Mouse (Mus musculus): Measurements from ENCODE around the gene Myo1f.
A peak's percentile ranks its signal among the peaks of the same experiment; 100 is the strongest.

Gene Myo1f

GRCm38 (mm10) chr17:33555223-33555855 lies at the start of gene Myo1f:
TSS of gene Myo1f (plus strand) at chr17:33555707.
- peak; percentile 44 to 59 for DNase-seq

DNA sequence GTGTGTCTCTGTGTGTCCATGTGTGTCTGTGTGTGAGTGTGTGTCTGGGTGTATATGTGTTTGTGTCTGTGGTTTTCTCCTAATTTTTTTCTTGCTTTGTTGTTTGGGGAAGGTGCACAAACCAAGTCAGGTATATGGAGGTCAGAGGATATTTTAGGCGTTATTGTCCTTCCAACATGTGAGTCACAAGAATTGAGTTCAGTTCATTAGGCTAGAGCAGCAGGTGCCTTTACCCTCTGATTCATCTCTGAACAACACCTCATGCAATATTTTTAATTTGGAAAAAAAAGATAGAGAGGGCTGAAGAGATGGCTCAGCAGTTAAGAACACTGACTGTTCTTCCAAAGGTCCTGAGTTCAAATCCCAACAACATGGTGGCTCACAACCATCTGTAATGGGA lies 47.1 kb upstream of the Myo1f start:
- no peak for DNase-seq

- DNase-seq = no peak
These were observed 45.3 kb upstream of the Myo1f start for GRCm38 (mm10) chr17:33510172-33510571.

DNA sequence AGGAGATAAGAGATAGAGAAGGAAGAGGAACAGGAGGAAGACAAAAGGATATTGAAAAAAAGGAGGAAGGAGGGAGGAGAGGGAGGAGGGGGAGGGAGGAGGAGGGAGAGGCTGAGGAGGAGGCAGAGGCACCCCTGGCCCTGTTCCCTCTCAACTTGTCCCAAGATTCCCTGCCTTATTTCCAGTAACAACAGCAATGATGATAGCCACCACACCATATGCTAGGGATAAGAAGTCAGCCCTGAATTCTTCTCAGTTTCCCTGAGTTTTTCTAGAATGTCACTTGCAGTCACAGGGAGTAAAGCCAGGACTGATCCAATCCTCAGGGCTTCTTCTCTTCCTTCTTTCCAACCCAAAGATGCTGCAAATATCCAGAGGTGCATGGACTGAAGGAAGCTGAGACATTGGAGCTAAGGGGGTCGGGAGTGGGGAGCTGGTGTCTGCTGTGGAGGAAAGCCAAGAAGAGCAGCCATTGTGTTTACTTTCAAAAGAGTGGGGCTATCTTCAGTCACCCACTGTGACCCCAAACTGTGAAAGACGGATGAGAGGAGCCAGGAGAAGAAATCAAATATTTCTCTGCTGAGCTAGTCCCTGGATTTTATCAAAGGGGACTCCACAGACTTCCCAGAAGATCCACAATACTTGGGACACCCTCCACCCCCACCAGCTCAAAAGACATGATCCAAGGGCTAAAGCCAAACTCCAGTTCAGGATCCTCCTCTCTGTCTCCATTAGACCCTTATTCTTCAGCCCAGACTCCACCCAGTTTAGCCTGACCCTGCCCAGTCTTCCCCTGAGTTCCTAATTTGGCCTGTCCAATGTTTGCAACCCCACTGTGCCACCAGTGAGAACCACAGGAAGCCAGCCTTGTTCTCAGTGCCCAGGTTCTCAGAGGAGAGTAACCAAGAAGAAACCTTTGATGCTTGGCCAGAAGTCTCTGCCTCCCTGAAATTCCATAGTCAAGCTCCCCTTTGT lies 42.8 kb upstream of the Myo1f start:
- DNase-seq = no peak

DNA sequence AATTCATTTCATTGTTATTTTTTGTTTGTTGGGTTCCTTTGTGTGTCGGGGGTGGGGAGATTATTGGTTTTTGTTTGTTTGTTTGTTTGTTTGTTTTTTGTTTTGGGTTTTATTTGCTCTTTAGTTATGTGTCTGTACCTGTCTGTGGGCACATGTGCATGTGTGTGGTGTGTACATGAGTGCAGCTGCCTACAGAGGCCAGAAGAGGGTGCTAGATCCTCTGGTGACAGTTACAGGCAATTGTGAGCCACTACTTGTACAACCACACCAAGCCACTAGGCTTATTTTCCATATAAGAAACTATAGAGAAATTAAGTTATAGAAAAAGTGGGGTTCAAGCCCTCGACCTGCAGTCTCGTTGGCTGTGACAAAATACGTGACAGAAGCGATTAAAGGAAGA lies 41.6 kb upstream of the Myo1f start:
- DNase-seq = no peak

- DNase-seq = no peak
These were observed 35.1 kb upstream of the Myo1f start for GRCm38 (mm10) chr17:33520366-33520765.

- DNase-seq = no peak
These were observed 32.0 kb upstream of the Myo1f start for GRCm38 (mm10) chr17:33523431-33523917.

- peak; percentile 58 to 73 for DNase-seq
These were observed 31.4 kb upstream of the Myo1f start, which contains the start of gene Adamts10 for GRCm38 (mm10) chr17:33523918-33524755. TSS of gene Adamts10 (plus strand) at chr17:33524204.

- DNase-seq = no peak
These were observed 30.6 kb upstream of the Myo1f start for GRCm38 (mm10) chr17:33524806-33525373.

DNA sequence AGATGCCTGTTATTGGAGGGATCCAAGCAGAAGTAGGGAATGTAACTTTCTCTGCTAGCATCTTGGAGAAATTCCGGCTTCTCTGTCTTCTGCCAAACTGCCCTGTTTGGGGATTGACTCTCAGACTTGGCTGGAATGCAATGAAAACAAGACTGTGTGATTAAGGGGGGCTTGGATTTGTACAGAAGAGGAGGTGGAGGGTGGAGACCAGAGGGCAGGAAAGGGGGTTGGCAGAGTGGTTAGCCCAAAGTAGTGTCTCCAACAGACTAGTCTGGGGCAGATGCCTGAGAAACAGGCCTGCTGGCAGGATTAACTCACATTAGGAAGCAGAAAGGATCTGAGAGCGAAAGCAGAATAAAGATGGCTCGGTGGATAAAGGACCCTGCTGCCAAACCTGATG lies 29.0 kb upstream of the Myo1f start:
- no peak for DNase-seq

DNA sequence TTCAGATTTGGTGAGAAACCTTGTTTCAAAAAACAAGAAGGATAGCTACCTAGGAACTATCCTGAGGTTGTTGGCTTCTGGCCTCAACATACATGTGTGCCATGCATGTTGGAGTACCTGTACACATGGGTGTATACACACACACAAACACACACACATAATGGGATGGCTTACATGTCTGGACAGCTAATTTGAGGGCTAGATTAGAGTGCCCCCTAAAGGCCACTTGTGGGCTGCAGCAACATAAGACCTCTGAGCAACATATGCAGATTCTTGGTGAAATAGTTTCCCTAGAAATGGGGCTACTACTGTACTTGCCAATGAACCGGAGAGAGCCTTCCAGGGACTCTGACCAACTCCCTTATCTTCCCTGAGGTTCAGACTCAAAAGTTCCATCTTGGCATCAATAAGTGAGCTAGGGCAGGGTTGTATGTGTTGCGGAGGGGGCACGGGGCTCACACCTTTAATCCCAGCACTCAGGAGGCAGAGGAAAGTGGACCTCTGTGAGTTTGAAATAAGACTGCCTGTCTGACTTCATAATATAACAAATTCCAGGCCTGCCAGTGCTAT lies 16.3 kb upstream of the Myo1f start:
- no peak for DNase-seq

GRCm38 (mm10) chr17:33539878-33540277 lies 15.6 kb upstream of the Myo1f start:
- DNase-seq = no peak

- no peak for DNase-seq
These were observed 6.3 kb upstream of the Myo1f start for GRCm38 (mm10) chr17:33549212-33549611.

DNA sequence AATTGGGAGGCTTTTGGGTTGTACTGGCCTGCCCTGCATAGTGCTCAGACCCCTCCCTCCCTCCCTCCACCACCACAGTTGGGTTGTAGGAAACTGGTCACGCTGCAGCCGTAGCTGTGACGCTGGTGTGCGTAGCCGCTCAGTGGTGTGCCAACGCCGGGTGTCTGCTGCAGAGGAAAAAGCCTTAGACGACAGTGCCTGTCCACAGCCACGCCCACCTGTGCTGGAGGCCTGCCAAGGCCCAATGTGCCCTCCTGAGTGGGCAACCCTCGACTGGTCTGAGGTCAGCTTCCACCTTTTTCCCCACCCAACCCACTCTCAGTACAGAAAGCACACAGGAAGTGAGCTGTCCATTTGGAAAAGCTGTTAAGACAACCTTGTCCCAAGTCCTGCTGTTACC lies 5.1 kb upstream of the Myo1f start:
- no peak for DNase-seq

GRCm38 (mm10) chr17:33552113-33552512 lies 3.4 kb upstream of the Myo1f start:
- no peak for DNase-seq

- peak; percentile 20 to 30 for DNase-seq
These were observed 2.5 kb upstream of the Myo1f start for GRCm38 (mm10) chr17:33552964-33553363.

DNA sequence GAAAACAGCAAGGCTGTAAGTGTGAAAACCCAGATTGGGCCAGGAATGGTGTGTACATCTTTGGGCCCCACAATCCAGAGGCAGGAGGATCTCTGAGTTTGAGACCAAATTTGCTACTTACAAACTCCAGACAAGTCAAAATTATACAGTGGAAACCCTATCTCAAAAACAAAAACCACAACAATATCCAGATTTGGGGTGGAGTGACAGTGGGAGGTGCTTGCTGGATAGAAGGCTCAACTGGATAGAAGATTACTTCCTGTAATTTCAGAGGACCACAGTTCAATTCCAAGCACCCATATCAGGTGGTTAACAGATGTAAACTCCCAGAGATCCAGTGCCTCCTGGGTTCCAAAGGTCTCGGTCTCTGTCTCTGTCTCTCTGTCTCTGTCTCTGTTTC lies 971 bp upstream of the Myo1f start:
- no peak for DNase-seq

- DNase-seq = no peak
These were observed 2.4 kb downstream of the Myo1f start for GRCm38 (mm10) chr17:33557922-33558321.

GRCm38 (mm10) chr17:33563527-33564076 lies 8.1 kb downstream of the Myo1f start:
- no peak for DNase-seq

- no peak for DNase-seq
These were observed 9.1 kb downstream of the Myo1f start for GRCm38 (mm10) chr17:33564599-33564998.

GRCm38 (mm10) chr17:33566182-33566581 lies 10.7 kb downstream of the Myo1f start:
- no peak for DNase-seq

DNA sequence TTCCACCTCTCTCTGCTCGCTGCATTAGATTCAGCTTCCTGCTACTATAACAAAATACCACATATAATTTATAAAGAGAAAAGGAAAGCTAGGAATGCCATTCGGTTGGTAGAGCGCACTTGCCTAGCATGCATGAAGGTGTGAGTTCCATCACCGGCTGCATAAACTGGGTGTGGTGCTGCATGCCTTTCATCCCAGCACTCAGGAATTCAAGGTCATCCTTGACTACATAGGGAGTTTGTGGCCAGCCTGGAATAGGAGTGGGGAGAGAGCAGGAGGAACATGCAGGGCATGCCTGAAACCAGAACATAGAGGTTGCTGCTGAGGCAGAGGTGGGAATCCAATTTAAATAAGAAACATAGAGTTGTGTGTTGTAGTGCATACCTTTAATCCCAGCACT lies 28.6 kb downstream of the Myo1f start:
- DNase-seq = no peak
